Mouse (Mus musculus) spleen, embryonic (tissue): Measurements from ENCODE around the gene Ppm1m.

Experiments used
- CTCF ChIA-PET: fragments of 350-600 bp; sonication (Branson Sonifier 250); formaldehyde crosslinking; loops from one replicate; lab custom pipeline; 2022; lab: Charles Lee

Ppm1m gene

DNA sequence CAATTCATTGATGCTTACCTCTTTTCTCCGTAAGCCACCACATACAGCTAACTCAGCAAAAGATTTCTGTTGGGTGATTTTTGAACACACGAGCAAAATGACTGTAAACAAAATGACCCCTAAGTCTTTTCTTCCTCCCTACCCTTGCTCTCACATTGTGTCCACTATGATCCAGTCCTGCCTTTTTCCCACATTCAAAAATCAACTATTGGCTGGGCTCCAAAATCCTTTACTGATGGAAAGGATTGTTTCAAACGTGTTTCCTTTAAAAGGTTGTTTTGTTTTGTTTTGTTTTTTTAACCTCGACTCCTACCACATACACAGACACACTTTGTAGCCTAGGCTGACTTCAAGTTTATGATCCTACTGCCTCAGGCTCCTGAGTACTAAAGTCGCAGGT, 39.1 kb downstream of the Ppm1m start:
- CTCF ChIA-PET, result no interaction called here

- CTCF ChIA-PET, result interaction anchor here (0.7 kb wide), 1 partner anchor 158 kb away, joined by 3 read pairs; no protein-coding TSS in a partner anchor
Measured at GRCm38 (mm10) chr9:106159784-106160301, 39.7 kb downstream of the Ppm1m start.

DNA sequence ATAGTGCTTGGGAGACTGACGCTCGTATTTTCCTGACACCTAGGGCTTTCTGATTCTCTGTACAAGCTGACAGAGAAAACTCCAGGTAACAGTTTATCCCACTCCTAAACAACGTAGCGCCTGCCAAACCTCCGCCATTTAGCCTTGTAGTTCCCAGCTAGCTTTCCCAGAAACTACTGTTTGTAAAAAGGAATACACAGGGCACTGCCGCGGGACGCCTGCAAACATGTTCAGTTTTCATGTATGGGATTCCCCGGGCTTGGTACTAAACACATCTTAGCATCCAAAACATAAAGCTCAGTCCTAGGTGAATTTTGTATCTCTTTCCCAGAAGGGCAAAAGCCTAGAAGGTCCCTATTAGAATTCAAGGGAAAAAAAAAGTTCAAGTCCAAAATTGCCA, 40.3 kb downstream of the Ppm1m start:
- CTCF ChIA-PET, result no interaction called here

- CTCF ChIA-PET, result no interaction called here
Measured at GRCm38 (mm10) chr9:106158037-106158491, 41.5 kb downstream of the Ppm1m start, which contains the start of gene Glyctk. Gene Glyctk, minus strand, starts transcription at chr9:106158138.

- CTCF ChIA-PET, result interaction anchor here (1.7 kb wide), 1 partner anchor 54 kb away, joined by 5 read pairs; no protein-coding TSS in a partner anchor
Measured at GRCm38 (mm10) chr9:106157623-106157925, 42.0 kb downstream of the Ppm1m start.

DNA sequence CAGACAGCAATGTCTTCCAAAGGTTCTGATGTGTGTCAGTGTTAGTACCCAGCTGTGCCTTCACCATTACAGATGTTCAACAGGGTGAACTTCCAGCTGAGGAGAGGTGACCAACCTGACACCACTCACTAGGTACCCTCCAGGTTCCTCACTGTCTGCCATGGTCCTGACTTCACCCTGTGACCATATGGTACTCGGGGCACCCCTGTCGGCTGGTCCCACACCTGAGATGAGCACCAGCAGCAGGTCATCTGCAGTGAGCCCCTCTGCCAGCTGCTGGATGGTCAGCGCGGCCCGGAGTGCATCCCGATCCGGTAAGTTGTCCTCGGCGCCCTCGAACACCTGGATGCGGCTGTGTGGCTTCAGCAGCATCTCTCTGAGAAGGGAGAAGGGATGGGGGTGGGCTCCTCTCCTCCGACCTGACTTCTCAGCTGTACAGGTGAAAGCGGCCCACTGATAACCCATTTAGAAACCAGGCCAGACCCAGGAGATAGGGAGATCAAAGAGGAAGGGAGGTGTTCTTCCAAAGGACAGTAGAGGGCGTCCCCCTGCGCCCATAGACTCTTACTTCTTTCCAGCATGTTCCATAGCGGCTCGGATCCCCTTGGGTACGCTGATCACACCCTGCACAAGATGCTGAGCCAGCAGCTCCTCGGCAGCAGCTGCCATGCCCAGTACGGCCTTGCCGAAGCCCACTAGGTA, 42.5 kb downstream of the Ppm1m start:
- CTCF ChIA-PET, result interaction anchor here (1.7 kb wide), 1 partner anchor 55 kb away, joined by 5 read pairs; no protein-coding TSS in a partner anchor

- CTCF ChIA-PET, result interaction anchor here (1.7 kb wide), 1 partner anchor 55 kb away, joined by 5 read pairs; no protein-coding TSS in a partner anchor
Measured at GRCm38 (mm10) chr9:106156419-106156818, 43.1 kb downstream of the Ppm1m start.

- CTCF ChIA-PET, result no interaction called here
Measured at GRCm38 (mm10) chr9:106154106-106154505, 45.4 kb downstream of the Ppm1m start.

- CTCF ChIA-PET, result interaction anchor here (0.5 kb wide), 1 partner anchor 9 kb away, joined by 19 read pairs; no protein-coding TSS in a partner anchor
Measured at GRCm38 (mm10) chr9:106149399-106149754, 50.2 kb downstream of the Ppm1m start.

DNA sequence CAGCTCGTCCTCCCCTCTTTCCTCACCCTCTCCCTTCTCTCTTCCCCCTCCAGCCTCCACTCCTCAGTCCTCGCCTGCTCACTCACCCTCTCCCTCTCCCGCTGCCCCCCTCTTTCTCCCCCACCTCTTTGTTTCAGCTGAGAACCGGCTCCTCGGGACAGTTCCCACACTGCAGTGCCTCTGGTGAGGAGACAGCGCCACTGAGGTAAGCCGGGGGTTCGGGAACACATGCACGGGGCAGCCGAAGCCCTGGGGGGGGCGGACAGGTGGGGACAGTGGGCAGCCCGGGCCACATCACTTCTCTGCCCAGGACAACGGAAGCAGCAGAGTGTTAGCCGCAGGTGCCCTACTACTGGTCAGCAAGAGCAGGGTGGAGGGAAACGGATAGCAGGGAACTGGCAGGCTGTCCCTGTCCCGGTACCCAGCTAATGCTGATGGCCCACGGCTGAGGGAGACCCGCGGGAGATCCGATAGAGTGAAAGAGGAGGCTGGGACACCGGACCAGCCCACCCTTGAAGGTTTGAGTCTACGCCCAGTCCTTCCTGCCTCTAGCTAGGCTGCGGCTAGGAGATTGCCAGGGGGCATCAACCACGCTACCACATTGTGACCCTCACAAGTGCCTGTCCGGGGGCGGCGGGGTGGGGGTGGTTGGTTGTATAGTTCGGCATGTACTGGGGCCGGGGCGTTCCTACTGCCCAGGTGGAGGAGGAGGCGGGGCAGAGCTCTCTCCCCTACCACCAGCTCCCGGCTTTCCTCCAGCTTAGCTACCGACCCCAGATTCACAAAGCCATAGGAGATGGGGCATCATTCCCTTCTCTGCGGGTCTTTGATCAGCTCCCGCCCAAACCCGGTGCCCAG, 50.8 kb downstream of the Ppm1m start:
- CTCF ChIA-PET, result interaction anchor here (0.5 to 0.6 kb wide), 2 partner anchors 8 to 11 kb away, joined by 4 to 19 read pairs; no protein-coding TSS in a partner anchor

- CTCF ChIA-PET, result interaction anchor here (0.6 kb wide), 1 partner anchor 10 kb away, joined by 4 read pairs; no protein-coding TSS in a partner anchor
Measured at GRCm38 (mm10) chr9:106147851-106148431, 51.6 kb downstream of the Ppm1m start.

DNA sequence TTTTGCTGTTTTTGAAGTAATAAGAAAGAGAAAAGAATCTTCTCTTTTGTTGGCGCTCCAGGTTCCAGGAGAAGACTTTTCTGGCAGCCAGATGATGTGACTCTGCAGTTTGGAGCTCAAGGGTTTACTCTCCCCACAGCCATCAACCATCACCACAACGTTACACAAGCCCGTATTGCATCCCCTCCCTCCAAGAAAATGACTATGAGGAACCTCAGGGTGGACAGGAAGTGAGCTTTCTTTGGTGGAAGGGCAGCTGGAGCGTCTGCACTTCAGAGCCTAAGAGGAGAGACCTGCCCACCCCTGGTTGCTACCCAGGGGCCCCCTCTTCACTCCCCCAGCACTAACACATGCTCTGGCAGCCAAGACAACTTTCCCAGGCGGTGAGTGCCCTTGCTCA, 52.3 kb downstream of the Ppm1m start:
- CTCF ChIA-PET, result no interaction called here

- CTCF ChIA-PET, result no interaction called here
Measured at GRCm38 (mm10) chr9:106145582-106145981, 54.0 kb downstream of the Ppm1m start.
